Mouse (Mus musculus) heart, embryonic 11.5 days (tissue): ENCODE data around the gene Dcaf12. TPM values are rescaled to one million over a fixed set of nuclear protein-coding genes. Genes with fewer than 3 reads are reported as not detected.

Source experiments
- ATAC-seq: fragments of 200-750 bp; cut with Nextera tagmentation; replicated peaks from 2 replicates; pipeline ENCODE4 v1.8.0; 2017; ENCODE audit warnings: moderate library complexity; ENCODE audit not compliant: insufficient number of reproducible peaks, low FRiP score, low TSS enrichment
- H3K27ac ChIP-seq: fragments of 300-500 bp; sonication (generic); 2 replicates; pipeline ENCODE4 v1.5.1; 2014; ENCODE audit warnings: mild to moderate bottlenecking, low read depth, low read length
- H3K27me3 ChIP-seq: fragments of 300-500 bp; sonication (generic); 2 replicates; pipeline ENCODE4 v1.6.1; 2014; ENCODE audit warnings: mild to moderate bottlenecking, low read length, mixed read lengths; ENCODE audit not compliant: control insufficient read depth, insufficient read depth
- H3K36me3 ChIP-seq: fragments of 300-500 bp; sonication (generic); 2 replicates; pipeline ENCODE4 v1.6.1; 2014; ENCODE audit warnings: mild to moderate bottlenecking, low read length, moderate library complexity, mixed read lengths; ENCODE audit not compliant: control insufficient read depth, insufficient read depth
- H3K4me1 ChIP-seq: fragments of 300-500 bp; sonication (generic); 2 replicates; pipeline ENCODE4 v1.6.1; 2014; ENCODE audit warnings: low read length; ENCODE audit not compliant: control insufficient read depth, insufficient read depth
- H3K4me2 ChIP-seq: fragments of 300-500 bp; sonication (generic); 2 replicates; pipeline ENCODE4 v1.6.1; 2014; ENCODE audit warnings: mild to moderate bottlenecking, moderate library complexity
- H3K4me3 ChIP-seq: fragments of 300-500 bp; sonication (generic); 2 replicates; pipeline ENCODE4 v1.5.1; 2014; ENCODE audit warnings: low read depth, low read length
- H3K9ac ChIP-seq: fragments of 300-500 bp; sonication (generic); 2 replicates; pipeline ENCODE4 v1.6.1; 2014; ENCODE audit warnings: mild to moderate bottlenecking, low read depth, low read length, moderate library complexity
- H3K9me3 ChIP-seq: fragments of 300-500 bp; sonication (generic); replicated peaks from 2 replicates; pipeline ENCODE4 v1.6.1; 2016; ENCODE audit warnings: low read length; ENCODE audit not compliant: control insufficient read depth
- WGBS: fragments of 180-500 bp; shearing (Covaris S2); extraction: QIAGEN DNeasy Blood & Tissue Kit; methylation state at CpG from one replicate; pipeline ENCODE4 v1.1.7; 2014; ENCODE audit not compliant: insufficient replicate concordance; 5-methylcytosine and 5-hydroxymethylcytosine counted together
- polyA plus RNA-seq: library from polyadenylated mRNA; unstranded; fragments of >200 nt; fragmentation: Nextera tagmentation; extraction: Ambion mirVana; gene quantifications from 2 replicates; pipeline ENCODE4 v1.2.1, GENCODE M21; 2014

Dcaf12 gene
- polyA plus RNA-seq, 1 experiment from 2014 or later: 30.6 TPM

- Histone ChIP-seq H3K4me3 (peak within 1 kb of the TSS; percentile 86), H3K27me3 (no peaks in the 10 kb centered on the region), H3K9me3 (no peaks in the 10 kb centered on the region), H3K27ac (peak within 1 kb of the TSS; percentile 93), H3K9ac (peak within 1 kb of the TSS; percentile 92), H3K36me3 (peaks cover 2% of the 10 kb centered on the region; the same call in 1 of the 2 replicates), H3K4me1 (peaks cover 5% of the 10 kb centered on the region; the same call in 1 of the 2 replicates), H3K4me2 (peak within 1 kb of the TSS; percentile 66)
- ATAC-seq: peak; percentile 94
- under 1% methylated on average over 31 of the region's 31 CpGs for WGBS
Measured at GRCm38 (mm10) chr4:41348584-41349198, 34.0 kb upstream of the Dcaf12 start, which contains the start of gene Ubap1. Gene Ubap1 (plus strand): TSS chr4:41348996.

- Histone ChIP-seq H3K36me3 (peaks cover 2% of the 10 kb centered on the region; the same call in 1 of the 2 replicates), H3K4me2 (peak overlapping the region; percentile 66), H3K4me3 (peak overlapping the region; percentile 10; the same call in 1 of the 2 replicates)
Measured at GRCm38 (mm10) chr4:41347839-41348238, 33.1 kb upstream of the Dcaf12 start.

DNA sequence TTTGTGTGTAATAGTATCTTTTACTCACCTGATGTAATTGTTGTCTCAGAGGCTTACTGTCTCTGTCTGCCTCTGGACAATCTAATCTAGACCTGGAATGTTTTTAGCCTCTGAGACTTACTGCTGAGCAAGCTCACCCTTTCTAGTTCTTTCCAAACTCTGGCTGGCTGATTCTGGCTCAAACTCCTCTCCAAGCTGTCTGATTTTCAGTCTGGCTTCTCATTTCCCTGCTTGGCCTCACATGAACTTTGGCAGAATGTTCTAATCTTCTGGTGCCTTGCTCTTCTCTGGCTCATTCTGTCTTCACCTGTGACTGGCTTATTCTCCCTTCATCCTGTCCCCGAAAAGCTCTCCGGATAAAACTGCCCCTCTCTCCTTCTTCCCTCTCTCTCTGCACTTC, 31.3 kb upstream of the Dcaf12 start:
- ATAC-seq: no peak
- H3K9ac ChIP-seq: no peak overlapping the region
- peaks cover 5% of the 10 kb centered on the region; the same call in 1 of the 2 replicates for H3K4me1 ChIP-seq
- H3K4me3 ChIP-seq: no peak overlapping the region
- H3K9me3 ChIP-seq: no peaks in the 10 kb centered on the region
- H3K27me3 ChIP-seq: no peaks in the 10 kb centered on the region
- no peak overlapping the region for H3K27ac ChIP-seq
- WGBS: 56% methylated on average over 2 of the region's 2 CpGs
- H3K36me3 ChIP-seq: no peaks in the 10 kb centered on the region
- no peak overlapping the region for H3K4me2 ChIP-seq

More at GRCm38 (mm10) chr4:41347839-41348238, 33.1 kb upstream of the Dcaf12 start:
- Histone ChIP-seq H3K27me3 (no peaks in the 10 kb centered on the region), H3K27ac (no peak overlapping the region), H3K9me3 (no peaks in the 10 kb centered on the region), H3K9ac (no peak overlapping the region), H3K4me1 (peaks cover 5% of the 10 kb centered on the region; the same call in 1 of the 2 replicates)
- 41% methylated on average over 4 of the region's 5 CpGs for WGBS
- no peak for ATAC-seq

DNA sequence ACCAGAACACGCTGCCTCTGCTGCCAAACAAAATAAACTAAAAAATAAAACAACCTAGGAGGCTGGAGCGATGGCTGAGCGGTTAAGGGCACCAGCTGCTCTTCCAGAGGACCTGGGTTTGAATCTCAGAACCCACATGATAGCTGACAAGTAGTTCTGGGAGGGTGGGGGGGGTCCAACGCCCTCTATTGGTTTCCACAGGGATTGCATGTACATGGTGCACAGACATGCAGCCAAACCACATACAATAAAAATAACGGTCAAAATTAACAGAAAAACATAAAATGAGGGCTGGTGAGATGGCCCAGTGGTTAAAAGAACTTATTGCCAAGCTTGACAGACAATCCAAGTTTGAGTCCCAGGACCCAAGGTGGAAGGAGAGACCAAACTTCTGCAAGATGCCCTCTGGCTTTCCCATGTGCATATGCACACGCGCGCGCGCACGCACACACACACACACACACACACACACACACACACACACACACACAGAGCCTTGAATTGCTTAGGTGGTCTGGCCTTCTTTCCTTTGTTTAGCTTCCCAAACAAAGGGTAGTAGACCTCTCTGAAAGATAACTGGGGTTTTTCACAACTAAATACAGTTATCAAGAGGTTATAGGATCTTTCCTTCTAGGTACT, 26.3 kb upstream of the Dcaf12 start:
- no peak overlapping the region for H3K4me2 ChIP-seq
- no peaks in the 10 kb centered on the region for H3K9me3 ChIP-seq
- 78% methylated on average over 11 of the region's 11 CpGs for WGBS
- no peaks in the 10 kb centered on the region for H3K27me3 ChIP-seq
- no peaks in the 10 kb centered on the region for H3K36me3 ChIP-seq
- ATAC-seq: no peak
- no peak overlapping the region for H3K9ac ChIP-seq
- no peaks in the 10 kb centered on the region for H3K4me1 ChIP-seq
- H3K4me3 ChIP-seq: no peak overlapping the region
- H3K27ac ChIP-seq: no peak overlapping the region

DNA sequence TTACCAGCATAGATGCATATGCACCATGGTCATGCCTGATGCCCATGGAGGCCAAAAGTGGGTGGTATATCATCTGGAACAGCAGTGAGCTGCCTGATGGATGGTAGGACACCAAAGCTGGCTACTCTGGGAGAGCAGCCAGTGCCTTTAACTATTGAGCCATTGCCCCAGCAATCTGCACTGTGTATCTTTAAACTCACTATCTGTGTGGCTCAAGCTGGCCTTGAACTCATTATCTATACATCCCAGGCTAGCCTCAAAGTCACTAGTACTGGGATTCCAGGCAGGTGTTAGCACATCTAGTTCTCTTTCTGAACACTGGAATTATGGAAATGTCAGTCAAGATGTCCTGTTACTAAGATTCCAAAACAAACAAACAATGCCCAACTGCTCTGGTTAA, 21.9 kb upstream of the Dcaf12 start:
- no peak overlapping the region for H3K27ac ChIP-seq
- no peak for ATAC-seq
- no peak overlapping the region for H3K9ac ChIP-seq
- H3K36me3 ChIP-seq: no peaks in the 10 kb centered on the region
- H3K4me2 ChIP-seq: no peak overlapping the region
- H3K9me3 ChIP-seq: no peaks in the 10 kb centered on the region
- H3K27me3 ChIP-seq: no peaks in the 10 kb centered on the region
- no peaks in the 10 kb centered on the region for H3K4me1 ChIP-seq
- H3K4me3 ChIP-seq: no peak overlapping the region

DNA sequence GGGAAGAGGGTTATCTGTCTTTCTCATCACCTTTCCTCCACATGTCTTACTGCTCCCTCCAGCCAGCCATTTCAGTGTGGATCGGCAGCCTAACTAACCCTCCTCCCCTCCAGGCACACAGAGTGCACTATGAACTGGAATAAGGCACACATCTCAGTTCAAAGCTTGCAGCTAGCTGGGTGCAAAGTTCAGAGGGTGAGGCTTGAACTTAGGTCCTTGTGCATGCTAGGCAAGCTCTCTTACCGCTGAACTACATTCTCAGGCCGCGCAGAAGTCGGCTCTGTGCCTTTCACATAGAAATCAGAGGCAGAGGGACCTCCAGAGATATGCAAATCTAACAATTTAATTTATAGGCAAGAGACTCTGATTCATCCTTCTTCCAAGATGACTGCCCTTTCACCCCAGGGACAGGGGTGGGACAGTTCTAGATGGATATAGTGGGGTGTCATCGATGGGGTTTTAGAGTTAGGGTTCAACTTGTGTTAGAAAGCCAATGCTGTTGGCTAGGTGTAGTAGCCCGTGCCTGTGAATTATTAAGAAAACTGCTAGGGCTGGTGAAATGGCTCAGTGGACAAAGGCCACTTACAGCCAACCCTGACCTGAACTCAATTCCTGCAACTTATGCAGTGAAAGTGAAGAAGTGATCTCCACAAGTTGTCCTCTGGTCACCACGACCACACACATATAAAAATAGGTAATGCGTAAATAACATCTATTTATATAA, 17.2 kb upstream of the Dcaf12 start:
- 76% methylated on average over 9 of the region's 9 CpGs for WGBS
- Histone ChIP-seq H3K36me3 (no peaks in the 10 kb centered on the region), H3K4me2 (no peak overlapping the region), H3K27ac (no peak overlapping the region), H3K4me1 (no peaks in the 10 kb centered on the region; the same call in 1 of the 2 replicates), H3K9ac (no peak overlapping the region), H3K27me3 (no peaks in the 10 kb centered on the region), H3K4me3 (no peak overlapping the region), H3K9me3 (no peaks in the 10 kb centered on the region)
- ATAC-seq: no peak

DNA sequence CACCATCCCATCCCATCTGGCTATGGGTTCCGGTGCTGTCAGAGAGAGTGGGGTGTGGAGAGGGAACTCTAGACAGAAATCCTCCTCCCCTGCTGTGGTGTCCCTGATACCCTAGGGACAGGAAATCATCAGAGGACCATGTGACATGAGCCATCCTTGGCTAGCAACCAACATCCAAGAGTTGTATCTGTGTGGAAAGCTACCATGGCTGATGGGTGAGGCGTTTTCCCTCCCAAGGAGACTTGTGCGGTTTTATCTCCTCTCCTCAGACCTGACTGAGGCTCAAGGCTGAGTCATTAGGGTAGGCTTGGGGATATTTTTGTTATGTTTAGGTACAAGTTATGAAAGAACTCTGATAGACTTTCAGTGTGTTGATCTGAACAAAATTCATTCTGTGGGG, 16.4 kb upstream of the Dcaf12 start:
- H3K9ac ChIP-seq: no peak overlapping the region
- WGBS: 64% methylated on average over 3 of the region's 3 CpGs
- no peak overlapping the region for H3K4me3 ChIP-seq
- H3K9me3 ChIP-seq: no peaks in the 10 kb centered on the region
- no peaks in the 10 kb centered on the region for H3K36me3 ChIP-seq
- H3K27ac ChIP-seq: no peak overlapping the region
- no peak; the same call in 1 of the 2 replicates for ATAC-seq
- no peak overlapping the region for H3K4me2 ChIP-seq
- no peaks in the 10 kb centered on the region; the same call in 1 of the 2 replicates for H3K4me1 ChIP-seq
- H3K27me3 ChIP-seq: no peaks in the 10 kb centered on the region

GRCm38 (mm10) chr4:41329481-41329880, 14.8 kb upstream of the Dcaf12 start:
- 67% methylated on average over 4 of the region's 4 CpGs for WGBS

More at GRCm38 (mm10) chr4:41329481-41329880, 14.8 kb upstream of the Dcaf12 start:
- Histone ChIP-seq H3K4me3 (no peak overlapping the region), H3K27ac (no peak overlapping the region), H3K36me3 (no peaks in the 10 kb centered on the region), H3K4me1 (no peaks in the 10 kb centered on the region; the same call in 1 of the 2 replicates), H3K9ac (no peak overlapping the region), H3K27me3 (no peaks in the 10 kb centered on the region), H3K4me2 (no peak overlapping the region), H3K9me3 (no peaks in the 10 kb centered on the region)
- ATAC-seq: no peak
